Mouse (Mus musculus): ENCODE data around the gene Prkg1. TPM values are rescaled to one million over a fixed set of nuclear protein-coding genes. Genes with fewer than 3 reads are reported as not detected.

The Prkg1 gene
- total RNA-seq, 4 experiments from 2014 or later: 17.2 to 37.1 (median 29.4) TPM

GRCm38 (mm10) chr19:31073959-31074716 lies 690.7 kb downstream of the Prkg1 start:
- no peak for DNase-seq (ENCODE audit: low spot score in 2 of 2)

GRCm38 (mm10) chr19:31065206-31065781 lies 699.5 kb downstream of the Prkg1 start:
- DNase-seq (ENCODE audit: low spot score in 2 of 2): no peak

- no peak for DNase-seq (ENCODE audit: low spot score in 2 of 2)
Measured at GRCm38 (mm10) chr19:31064740-31065139, 700.1 kb downstream of the Prkg1 start.

GRCm38 (mm10) chr19:31046601-31047000 lies 718.2 kb downstream of the Prkg1 start:
- DNase-seq (ENCODE audit: low spot score in 2 of 2): no peak

GRCm38 (mm10) chr19:31040948-31041847 lies 723.6 kb downstream of the Prkg1 start:
- DNase-seq (ENCODE audit: low spot score in 2 of 2): no peak

GRCm38 (mm10) chr19:31038951-31039350 lies 725.9 kb downstream of the Prkg1 start:
- DNase-seq (ENCODE audit: low spot score in 2 of 2): no peak

GRCm38 (mm10) chr19:31031596-31031995 lies 733.2 kb downstream of the Prkg1 start:
- no peak for DNase-seq (ENCODE audit: low spot score in 2 of 2)

- no peak for DNase-seq (ENCODE audit: low spot score in 2 of 2)
Measured at GRCm38 (mm10) chr19:31026797-31027196, 738.0 kb downstream of the Prkg1 start.

- DNase-seq (ENCODE audit: low spot score in 2 of 2): no peak
Measured at GRCm38 (mm10) chr19:31011528-31012133, 753.2 kb downstream of the Prkg1 start.

- no peak for DNase-seq (ENCODE audit: low spot score in 2 of 2)
Measured at GRCm38 (mm10) chr19:30998572-30998971, 766.3 kb downstream of the Prkg1 start.

- DNase-seq (ENCODE audit: low spot score in 2 of 2): no peak
Measured at GRCm38 (mm10) chr19:30990390-30990789, 774.4 kb downstream of the Prkg1 start.

GRCm38 (mm10) chr19:30982436-30982835 lies 782.4 kb downstream of the Prkg1 start:
- DNase-seq (ENCODE audit: low spot score in 2 of 2): no peak

GRCm38 (mm10) chr19:30978096-30978495 lies 786.7 kb downstream of the Prkg1 start:
- no peak for DNase-seq (ENCODE audit: low spot score in 2 of 2)

- no peak for DNase-seq (ENCODE audit: low spot score in 2 of 2)
Measured at GRCm38 (mm10) chr19:30950610-30951009, 814.2 kb downstream of the Prkg1 start.

- DNase-seq (ENCODE audit: low spot score in 2 of 2): no peak
Measured at GRCm38 (mm10) chr19:30948202-30948601, 816.6 kb downstream of the Prkg1 start.

GRCm38 (mm10) chr19:30942369-30942992 lies 822.4 kb downstream of the Prkg1 start:
- no peak for DNase-seq (ENCODE audit: low spot score in 2 of 2)

- no peak for DNase-seq (ENCODE audit: low spot score in 2 of 2)
Measured at GRCm38 (mm10) chr19:30938058-30938457, 826.8 kb downstream of the Prkg1 start.

- DNase-seq (ENCODE audit: low spot score in 2 of 2): no peak
Measured at GRCm38 (mm10) chr19:30931469-30932192, 833.2 kb downstream of the Prkg1 start.

- no peak for DNase-seq (ENCODE audit: low spot score in 2 of 2)
Measured at GRCm38 (mm10) chr19:30924032-30924431, 840.8 kb downstream of the Prkg1 start.

GRCm38 (mm10) chr19:30902290-30902689 lies 862.5 kb downstream of the Prkg1 start:
- no peak for DNase-seq (ENCODE audit: low spot score in 2 of 2)

Measured in gastrocnemius, adult 8-10 months (tissue).